Mouse (Mus musculus) embryo, embryonic 10 days (tissue): ENCODE data around the gene Slc35a1.
"Not testable (repeated sequence)": the region's sequence is repeated elsewhere in the genome, so short reads cannot be mapped to it uniquely, and the experiment has no call there.

Experiments used
- DNase-seq: peaks from one replicate; pipeline ENCODE4 v3.0.0-alpha.2; 2015; ENCODE audit warnings: low spot score

The Slc35a1 gene

GRCm38 (mm10) chr4:34686874-34687567, at the start of gene Slc35a1:
Gene Slc35a1, minus strand, starts transcription at chr4:34687438.
- DNase-seq = peak; percentile 92

- DNase-seq = no peak
These were observed 47.2 kb upstream of the Slc35a1 start for GRCm38 (mm10) chr4:34734461-34734860.

DNA sequence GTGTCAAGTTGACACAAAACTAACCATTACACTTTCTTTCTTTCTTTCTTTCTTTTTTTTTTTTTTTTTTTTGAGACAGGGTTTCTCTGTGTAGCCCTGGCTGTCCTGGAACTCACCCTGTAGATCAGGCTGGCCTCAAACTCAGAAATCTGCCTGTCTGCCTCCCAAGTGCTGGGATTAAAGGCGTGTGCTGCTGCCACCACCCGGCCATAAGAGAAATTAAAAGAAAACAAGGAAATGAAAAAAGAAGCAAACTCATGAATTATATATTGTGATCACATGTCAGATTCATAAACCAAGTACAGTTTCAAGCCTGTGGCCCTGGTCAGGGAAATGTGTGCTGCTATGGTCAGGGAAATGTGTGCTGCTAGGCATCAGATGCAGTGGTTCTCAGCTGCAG, 46.2 kb upstream of the Slc35a1 start:
- not testable (repeated sequence) for DNase-seq

DNA sequence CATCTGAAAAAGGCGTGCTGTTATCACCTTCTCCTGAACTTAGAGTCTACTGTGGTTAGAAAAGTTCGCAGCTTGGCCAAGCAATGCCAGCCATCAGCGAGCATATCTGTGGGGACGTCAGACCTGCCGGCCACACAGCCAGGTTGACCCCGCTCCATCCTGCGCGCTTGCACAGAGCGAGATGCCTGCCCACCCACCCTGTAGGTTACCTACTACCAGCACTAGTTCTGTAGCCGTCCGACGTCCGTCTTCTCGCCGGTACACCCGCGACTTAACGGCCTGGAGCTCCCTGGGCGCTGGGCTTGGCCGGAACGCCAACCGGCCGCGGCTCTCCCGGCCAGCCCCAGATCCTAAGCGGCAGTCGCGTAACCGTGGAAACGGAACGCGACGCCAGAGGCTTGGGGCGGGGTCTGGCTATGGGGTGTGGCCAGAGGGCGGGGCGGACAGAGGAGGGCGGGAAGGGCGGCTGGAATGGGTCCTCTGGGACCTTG, 42.7 kb upstream of the Slc35a1 start, which contains the start of gene Cfap206:
Gene Cfap206, minus strand, starts transcription at position 356 of the 491 bp plus-strand sequence.
- DNase-seq = peak; percentile 87

DNA sequence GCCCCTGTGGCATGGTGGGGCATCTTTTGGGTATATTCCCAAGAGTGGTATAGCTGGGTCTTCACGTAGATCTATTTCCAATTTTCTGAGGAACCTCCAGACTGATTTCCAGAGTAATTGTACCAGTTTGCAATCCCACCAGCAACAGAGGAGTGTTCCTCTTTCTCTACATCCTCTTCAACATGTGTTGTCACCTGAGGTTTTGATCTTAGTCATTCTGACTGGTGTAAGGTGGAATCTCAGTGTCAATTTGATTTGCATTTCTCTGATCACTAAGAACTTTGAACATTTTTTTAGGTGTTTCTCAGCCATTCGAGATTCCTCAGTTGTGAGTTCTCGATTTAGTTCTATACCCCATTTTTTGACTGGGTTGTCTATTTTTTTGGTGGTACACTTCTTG, 38.5 kb upstream of the Slc35a1 start:
- not testable (repeated sequence) for DNase-seq

GRCm38 (mm10) chr4:34724306-34724705, 37.1 kb upstream of the Slc35a1 start:
- no peak for DNase-seq

GRCm38 (mm10) chr4:34723186-34723585, 35.9 kb upstream of the Slc35a1 start:
- DNase-seq = no peak

DNA sequence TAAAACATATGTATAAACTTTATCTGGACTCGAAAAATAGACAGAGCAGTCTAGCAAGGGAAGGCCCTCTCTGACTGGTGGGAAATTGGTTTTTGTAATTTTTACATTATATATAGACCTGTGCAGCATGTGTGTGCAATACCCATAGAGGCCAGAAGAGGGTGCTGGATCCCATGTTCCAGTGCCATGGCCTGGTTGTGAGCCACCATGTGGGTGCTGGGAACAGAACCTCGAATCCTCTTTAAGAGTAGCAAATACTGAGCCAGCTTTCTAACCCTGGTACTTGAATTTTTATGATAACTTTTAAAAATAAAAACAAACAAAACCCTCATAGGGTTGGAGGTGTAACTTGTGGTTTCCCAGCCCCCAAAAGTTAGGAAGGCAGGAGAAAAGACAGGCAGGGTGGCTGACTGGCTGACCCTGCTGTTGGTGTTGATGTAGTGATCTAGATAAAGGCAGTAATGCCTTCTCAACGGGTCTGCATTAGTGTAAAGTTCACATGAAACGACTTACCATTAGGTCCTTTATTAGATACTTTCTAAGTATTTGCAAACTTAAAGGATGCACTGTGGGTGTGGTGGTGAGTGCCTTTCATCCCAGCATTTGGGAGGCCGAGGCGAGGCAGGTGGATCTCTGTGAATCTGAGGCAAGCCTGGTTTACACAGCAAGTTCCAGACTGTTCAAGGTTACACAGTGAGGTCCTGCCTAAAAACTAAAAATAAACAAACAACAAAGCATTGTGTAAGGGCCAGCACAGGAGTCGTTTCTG, 33.1 kb upstream of the Slc35a1 start:
- DNase-seq = no peak

DNA sequence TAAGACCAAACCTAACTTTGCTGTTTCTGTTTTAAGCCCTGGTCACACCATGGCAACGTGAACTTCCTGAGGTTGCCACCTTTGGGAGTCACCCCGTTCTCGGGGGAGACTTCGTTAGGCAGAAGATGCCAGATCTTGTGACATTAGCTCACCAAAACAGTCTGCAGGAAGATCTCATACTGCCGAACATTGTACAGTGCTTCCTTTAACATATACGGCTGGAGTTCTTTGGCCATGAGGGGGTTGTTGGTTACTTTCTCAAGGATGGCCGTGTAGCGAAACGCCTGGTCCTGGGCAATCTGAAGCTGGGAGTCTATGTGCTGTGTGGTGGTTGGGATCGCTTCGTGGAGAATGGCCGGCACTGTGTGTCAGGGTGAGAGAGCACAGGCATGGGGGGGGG, 32.2 kb upstream of the Slc35a1 start:
- DNase-seq = no peak

GRCm38 (mm10) chr4:34715062-34715461, 27.8 kb upstream of the Slc35a1 start:
- no peak for DNase-seq

- DNase-seq = no peak
These were observed 20.9 kb upstream of the Slc35a1 start for GRCm38 (mm10) chr4:34708127-34708526.

DNA sequence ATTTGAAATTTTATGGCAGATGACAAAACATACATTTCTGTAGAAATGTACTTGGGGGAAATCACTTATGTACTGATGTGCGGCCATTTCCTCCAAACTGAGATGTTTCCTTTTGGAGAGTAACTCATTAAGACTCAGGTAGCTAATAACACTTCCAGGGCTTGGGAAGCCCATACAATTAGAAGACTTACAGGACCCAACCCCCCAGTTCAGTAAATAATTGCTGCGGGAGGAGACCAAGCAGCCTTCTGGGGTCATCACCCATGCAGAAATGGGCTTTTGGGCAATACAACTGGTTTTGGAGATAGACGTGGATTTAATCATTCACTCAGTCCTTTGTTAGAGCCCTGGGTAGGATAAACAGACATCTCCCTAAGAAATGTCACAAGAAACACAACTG, 20.0 kb upstream of the Slc35a1 start:
- no peak for DNase-seq

DNA sequence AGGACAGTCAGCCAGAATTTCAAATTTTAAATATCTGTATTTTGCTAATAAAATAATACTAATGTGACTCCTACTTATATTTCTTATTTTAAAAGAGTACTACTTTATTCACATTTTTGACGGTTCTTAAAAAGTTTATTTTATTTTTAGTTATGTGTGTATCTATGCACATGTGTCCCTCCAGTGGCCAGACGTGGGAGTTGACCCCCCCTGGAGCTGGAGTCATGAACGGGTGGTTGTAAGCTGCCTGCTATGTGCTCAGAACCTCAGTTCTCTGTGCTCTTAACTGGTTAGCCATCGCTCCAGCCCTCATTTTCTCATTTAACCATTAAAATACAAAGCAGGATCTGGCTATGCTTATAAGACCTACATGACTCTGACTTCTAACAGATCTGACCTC, 15.8 kb upstream of the Slc35a1 start:
- no peak for DNase-seq

DNA sequence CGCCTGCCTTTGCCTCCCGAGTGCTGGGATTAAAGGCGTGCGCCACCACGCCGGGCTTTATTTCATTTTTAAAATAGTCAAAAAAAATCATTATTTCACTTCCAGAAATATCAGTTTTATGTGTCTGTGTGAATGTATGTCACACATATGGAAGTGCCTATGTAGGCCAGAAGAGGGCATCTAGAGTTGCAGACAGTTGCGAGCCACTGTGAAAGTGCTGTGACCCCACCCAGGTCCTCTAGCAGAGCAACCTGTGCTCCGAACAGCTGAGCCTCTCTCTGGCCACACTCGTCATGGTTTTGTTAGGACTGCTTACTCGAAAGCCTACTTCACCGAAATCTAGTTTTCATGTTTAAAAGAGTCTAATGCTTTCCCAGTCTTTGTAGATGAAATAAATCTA, 15.0 kb upstream of the Slc35a1 start:
- DNase-seq = no peak

- DNase-seq = peak; percentile 46
These were observed 14.3 kb upstream of the Slc35a1 start for GRCm38 (mm10) chr4:34701528-34701927.

GRCm38 (mm10) chr4:34688021-34688420, 783 bp upstream of the Slc35a1 start:
- DNase-seq = no peak

DNA sequence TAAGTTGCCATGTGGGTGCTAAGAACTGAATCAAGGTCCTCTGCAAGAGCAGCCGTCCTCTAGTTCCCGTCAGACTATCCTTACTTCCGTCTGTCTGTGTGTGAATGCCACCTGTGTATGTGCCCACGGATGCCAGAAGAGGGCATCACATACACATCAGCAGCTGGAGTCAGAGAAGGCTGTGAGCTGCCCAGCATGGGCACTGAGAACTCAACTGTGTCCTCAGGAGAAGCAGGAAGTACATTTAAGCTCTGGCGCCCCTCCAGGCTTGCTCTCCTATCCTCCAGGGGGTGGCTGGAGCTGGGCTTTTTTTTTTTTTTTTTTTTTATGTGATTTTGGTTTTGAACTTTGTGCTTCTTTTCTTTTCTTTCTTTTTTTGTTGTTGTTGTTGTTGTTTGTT, 6.7 kb downstream of the Slc35a1 start:
- DNase-seq = no peak

GRCm38 (mm10) chr4:34673721-34674120, 13.5 kb downstream of the Slc35a1 start:
- DNase-seq = no peak

DNA sequence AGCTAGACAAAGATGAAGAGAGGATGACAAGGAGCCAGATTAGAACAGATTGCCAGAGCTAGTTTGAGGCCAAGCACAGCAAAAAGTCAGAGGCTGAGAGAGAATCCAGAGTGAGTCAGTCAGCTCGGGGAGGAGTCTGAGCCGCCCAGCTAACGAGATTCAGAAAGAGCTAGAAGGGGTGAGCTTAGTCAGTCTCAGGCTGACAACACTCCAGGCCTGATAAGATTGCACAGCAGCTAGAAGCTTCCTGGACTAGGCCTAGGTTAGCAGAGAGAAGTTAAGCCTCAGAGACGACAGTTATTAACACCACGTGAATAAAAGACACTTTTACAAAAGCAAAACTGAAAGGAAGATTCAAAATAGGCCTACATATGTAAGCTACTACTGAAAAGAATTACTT, 19.3 kb downstream of the Slc35a1 start:
- DNase-seq = no peak

DNA sequence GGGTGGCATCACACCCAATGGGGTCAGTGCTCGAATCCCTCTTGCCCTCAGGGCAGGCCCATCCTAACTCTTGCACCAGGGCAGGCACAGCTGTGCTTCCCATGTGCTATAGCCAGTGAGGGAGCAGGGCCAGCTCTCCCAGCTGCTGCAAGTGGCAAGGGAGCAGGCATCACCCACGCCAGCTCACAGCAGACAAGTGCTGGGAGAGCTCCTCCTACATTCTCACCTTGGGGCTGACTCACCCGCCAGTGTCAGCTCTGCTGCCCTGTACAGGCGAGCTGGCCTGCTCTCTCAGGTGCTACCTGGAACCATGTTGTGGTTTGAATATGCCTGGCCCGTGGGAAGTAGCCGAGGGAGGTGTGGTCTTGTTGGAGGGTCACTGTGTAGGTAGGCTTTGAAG, 25.3 kb downstream of the Slc35a1 start:
- no peak for DNase-seq

DNA sequence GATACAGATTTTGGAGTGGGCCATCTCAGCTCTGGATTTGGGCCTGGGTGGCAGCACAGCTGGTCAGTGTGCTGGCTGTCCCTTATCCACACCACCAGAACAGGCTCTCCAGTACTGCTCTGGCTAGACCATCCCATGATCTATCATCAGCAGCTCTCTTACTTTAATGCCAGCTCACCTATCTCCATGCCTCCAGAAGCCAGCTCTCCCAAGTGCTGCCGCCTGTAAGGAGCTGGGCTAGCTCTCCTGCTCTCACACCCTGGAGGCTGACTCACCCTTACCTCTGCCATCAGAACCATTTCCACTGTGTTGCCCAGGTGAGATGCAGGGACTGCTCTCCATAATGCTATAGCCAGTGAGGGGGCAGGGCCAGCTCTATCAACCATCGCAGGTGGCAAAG, 25.7 kb downstream of the Slc35a1 start:
- DNase-seq = no peak

DNA sequence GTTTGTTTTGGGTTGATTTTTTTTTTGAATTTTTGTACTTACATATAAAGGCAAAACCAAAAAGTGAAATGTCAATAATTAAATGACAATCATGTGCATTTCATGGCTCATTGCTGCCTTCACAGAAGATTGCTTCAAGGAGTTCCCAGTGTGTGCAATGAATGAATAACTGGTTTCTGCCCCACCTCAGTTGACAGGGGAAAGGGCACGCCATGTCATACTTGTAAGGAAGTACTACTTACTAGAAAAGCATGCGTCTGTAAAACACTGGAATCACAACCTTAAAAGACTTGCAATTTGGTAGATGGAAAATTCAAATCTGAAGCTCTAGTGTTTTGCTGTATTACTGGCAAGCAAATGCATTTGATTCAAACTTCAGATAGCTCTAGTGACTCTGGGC, 28.2 kb downstream of the Slc35a1 start:
- no peak for DNase-seq

DNA sequence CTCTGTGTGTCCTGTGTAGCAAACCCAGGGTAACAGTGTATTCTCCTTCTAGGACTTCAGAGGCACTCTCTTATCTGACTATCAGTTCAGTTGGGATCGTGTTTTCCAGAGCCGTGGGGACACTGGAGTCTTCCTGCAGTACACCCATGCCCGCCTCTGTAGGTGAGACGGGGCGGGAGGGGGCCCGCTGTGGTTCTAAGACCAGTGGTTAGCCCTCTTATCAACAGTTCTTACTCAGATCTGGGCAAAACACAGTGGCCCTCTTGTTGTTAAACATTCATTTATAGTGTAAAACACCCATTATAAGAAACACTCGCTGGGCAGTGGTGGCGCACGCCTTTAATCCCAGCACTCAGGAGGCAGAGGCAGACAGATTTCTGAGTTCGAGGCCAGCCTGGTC, 31.1 kb downstream of the Slc35a1 start:
- DNase-seq = no peak
